8 mouse cellular contexts compared by ENCODE assay signal in the genomic region with DNA sequence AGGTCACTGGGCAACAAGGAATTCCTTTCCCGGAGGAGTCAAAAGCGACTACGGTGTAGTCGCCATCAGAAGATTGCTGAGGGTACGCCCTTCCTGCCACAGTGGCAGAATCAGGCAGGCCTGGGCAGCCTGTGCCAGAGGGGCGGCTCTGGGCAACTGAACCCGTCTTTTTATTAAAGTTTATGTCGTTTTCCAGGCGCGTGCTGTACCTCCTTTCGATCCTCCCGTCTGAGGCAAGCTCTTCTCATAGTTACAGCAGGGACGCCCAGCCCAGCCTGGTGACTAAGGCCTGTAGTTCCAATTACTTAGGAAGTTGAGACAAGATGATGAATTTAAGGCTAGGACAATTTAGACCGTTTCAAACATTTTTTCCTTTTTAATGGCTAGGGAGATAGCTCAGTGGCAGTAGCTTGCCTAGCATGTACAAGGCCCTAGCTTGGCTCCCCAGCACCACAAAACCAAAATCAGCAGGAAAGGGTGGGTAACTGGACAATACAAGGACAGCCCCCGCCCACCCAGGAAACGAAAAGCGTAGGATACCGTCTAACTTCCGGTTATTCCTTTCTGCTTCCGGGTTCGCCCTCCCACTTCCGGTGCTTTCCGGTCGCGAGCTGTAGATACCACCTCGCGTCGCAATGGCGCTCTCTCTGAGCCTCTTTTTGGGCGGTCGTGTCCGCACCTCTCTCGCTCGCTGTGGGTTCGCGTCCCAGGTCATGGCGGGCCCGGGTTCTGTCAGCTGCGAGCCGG. TPM values are rescaled to one million over a fixed set of nuclear protein-coding genes. Genes with fewer than 3 reads are reported as not detected.
A peak's percentile ranks its signal among the peaks of the same experiment; 100 is the strongest.
DNase-seq lines count a peak whose midpoint lies in the region; ATAC-seq lines count a peak whose summit lies in the region.

A gene (plus strand): TSS at position 591 of the 747 bp plus-strand sequence.

- H3K4me2 ChIP-seq in intestine, embryonic 14.5 days (ENCODE audit: low read length): peak within 1 kb of the TSS; percentile 98

- peak within 1 kb of the TSS; percentile 79 for H3K27ac ChIP-seq in intestine, embryonic 14.5 days (ENCODE audit: low read depth)

- no peaks in the 10 kb centered on the region; the same call in 1 of the 2 replicates for H3K27me3 ChIP-seq in intestine, embryonic 14.5 days (replicated peaks; ENCODE audit: control insufficient read depth, insufficient read depth, low read length)

- intact Hi-C loops in left cerebral cortex, postnatal 10 days (cut with DNase I): no loop called here

- peaks cover 8% of the 10 kb centered on the region; the same call in 1 of the 2 replicates for H3K4me1 ChIP-seq in intestine, embryonic 14.5 days (replicated peaks; ENCODE audit: control insufficient read depth, insufficient read depth, low read length)

- WGBS in intestine, embryonic 14.5 days: 27% methylated on average over 40 of the region's 40 CpGs

- ATAC-seq in intestine, embryonic 14.5 days (replicated peaks; ENCODE audit: low FRiP score, low TSS enrichment, low read depth): peak; percentile 86
- ATAC-seq in megakaryocyte progenitor cell, adult 5-6 weeks (replicated peaks; ENCODE audit: poor library complexity): peak; percentile 95

- DNase-seq in adrenal gland, adult 2 months: peak; percentile 91
- DNase-seq in embryo, embryonic 11 days: peak; percentile 93
- DNase-seq in gastrocnemius, postnatal 25 days: peak; percentile 82
- DNase-seq in intestine, embryonic 14.5 days (ENCODE audit: low spot score): peak; percentile 91
- DNase-seq in left cerebral cortex, postnatal 10 days (ENCODE audit: extremely low spot score in 1 of 2, low spot score in 2 of 2): peak; percentile 84 to 92
- DNase-seq in right cerebral cortex, postnatal 10 days (ENCODE audit: low spot score in 2 of 2): peak; percentile 92 to 94
- peak; percentile 82 for DNase-seq in urinary bladder, postnatal 25 days (ENCODE audit: low spot score)

- peak within 1 kb of the TSS; percentile 97 for H3K4me3 ChIP-seq in intestine, embryonic 14.5 days (ENCODE audit: low read depth, low read length)

- peaks cover 20% of the 10 kb centered on the region for H3K36me3 ChIP-seq in intestine, embryonic 14.5 days (ENCODE audit: control insufficient read depth, insufficient read depth, low read length)

- H3K9ac ChIP-seq in intestine, embryonic 14.5 days (ENCODE audit: low read length): peak within 1 kb of the TSS; percentile 87

- H3K9me3 ChIP-seq in intestine, embryonic 14.5 days (ENCODE audit: control insufficient read depth, low read length): no peaks in the 10 kb centered on the region

RNA-seq across cellular contexts. Expression of the gene that starts here (rescaled TPM):
- 10 to 100 TPM; 35.7 to 50.1 TPM for total RNA-seq in adrenal gland, adult 2 months (2021)
- polyA plus RNA-seq in adrenal gland, adult 2 months (2012; rRNA removed): 38.7 and 45.6 TPM in 2 replicates
- 10 to 100 TPM; 20.4 to 22.4 TPM for total RNA-seq in gastrocnemius, postnatal 25 days (2021)
- polyA plus RNA-seq in intestine, embryonic 14.5 days (2014; fragmentation: Nextera tagmentation; extraction: Ambion mirVana): 51.1 and 51.4 TPM in 2 replicates
- total RNA-seq in left cerebral cortex, postnatal 10 days (2021): 10 to 100 TPM; 43.9 to 46.8 TPM
- total RNA-seq in megakaryocyte progenitor cell, adult 5-6 weeks (2015): 27.6 and 29.4 TPM in 2 replicates
- total RNA-seq in megakaryocyte progenitor cell, adult 5-6 weeks (2017): 24.6 and 25.9 TPM in 2 replicates

Comparison
In these comparisons a context has a peak if more than half of its experiments do, and no peak if none do; other contexts are left out.
1. Peak in every context shown above with its lines: DNase-seq, ATAC-seq, H3K4me3 ChIP-seq and H3K27ac ChIP-seq.